Mouse (Mus musculus) cerebellum, postnatal 36 days (tissue): ENCODE measurements around the gene Luzp2.
"Not testable (repeated sequence)": the region's sequence is repeated elsewhere in the genome, so short reads cannot be mapped to it uniquely, and the experiment has no call there.

Source experiments
- DNase-seq, 2 experiments: peaks; one replicate each; pipeline ENCODE4 v3.0.0; 2021 to 2022; ENCODE audit warnings: mixed read lengths in 2 of 2

Gene Luzp2

GRCm38 (mm10) chr7:55009173-55009771 lies 174.0 kb downstream of the Luzp2 start:
- DNase-seq, result no peak

GRCm38 (mm10) chr7:55133850-55134249 lies 298.6 kb downstream of the Luzp2 start:
- not testable (repeated sequence) for DNase-seq

- DNase-seq, result no peak
Observed at GRCm38 (mm10) chr7:55188927-55189326, 353.6 kb downstream of the Luzp2 start.

- DNase-seq, result no peak
Observed at GRCm38 (mm10) chr7:55189496-55189895, 354.2 kb downstream of the Luzp2 start.

GRCm38 (mm10) chr7:55190655-55191054 lies 355.4 kb downstream of the Luzp2 start:
- DNase-seq, result no peak

GRCm38 (mm10) chr7:55198806-55199205 lies 363.5 kb downstream of the Luzp2 start:
- no peak for DNase-seq

GRCm38 (mm10) chr7:55222997-55223396 lies 387.7 kb downstream of the Luzp2 start:
- DNase-seq, result no peak

GRCm38 (mm10) chr7:55229407-55229806 lies 394.1 kb downstream of the Luzp2 start:
- DNase-seq, result no peak
